Mouse (Mus musculus): ENCODE results near the gene Slc35b3. TPM values are rescaled to one million over a fixed set of nuclear protein-coding genes. Genes with fewer than 3 reads are reported as not detected.

The Slc35b3 gene
- total and polyA plus RNA-seq, 3 experiments, result 12.8 to 34.2 (median 26.6) TPM

- ATAC-seq (ENCODE audit: extremely low read depth, insufficient number of reproducible peaks, low FRiP score, poor library complexity, severe bottlenecking) (no peak), DNase-seq (ENCODE audit: low spot score) (no peak)
- Histone ChIP-seq H3K4me1 (ENCODE audit: insufficient read depth, low read depth, low read length) (peaks cover 17% of the 10 kb centered on the region), H3K4me3 (ENCODE audit: low read depth, low read length) (no peak overlapping the region), H3K9me3 (replicated peaks) (no peaks in the 10 kb centered on the region), H3K27me3 (ENCODE audit: insufficient read depth, low read length) (no peaks in the 10 kb centered on the region), H3K36me3 (replicated peaks) (peaks cover 78% of the 10 kb centered on the region)
- TF ChIP-seq POLR2AphosphoS5 (IDR thresholded peaks at IDR 0.05; ENCODE audit: insufficient replicate concordance, low read depth, low read length), result no peak
- TF ChIP-seq GATA1 (IDR thresholded peaks at IDR 0.05; ENCODE audit: borderline replicate concordance, low read length), result no peak
- no peak for TF ChIP-seq TAL1 (conservative IDR thresholded peaks at IDR 0.05; ENCODE audit: low read depth, low read length)
- TF ChIP-seq GATA2 (IDR thresholded peaks at IDR 0.05; ENCODE audit: borderline replicate concordance, low read depth, low read length), result no peak
- TF ChIP-seq CTCF (IDR thresholded peaks at IDR 0.05; ENCODE audit: low read depth, low read length), result no peak
Observed at GRCm38 (mm10) chr13:38946296-38947012, 14.2 kb downstream of the Slc35b3 start.

- Histone ChIP-seq H3K9me3 (replicated peaks) (no peaks in the 10 kb centered on the region), H3K4me3 (ENCODE audit: low read depth, low read length) (no peak overlapping the region), H3K36me3 (replicated peaks) (peaks cover 81% of the 10 kb centered on the region), H3K4me1 (ENCODE audit: insufficient read depth, low read depth, low read length) (peaks cover 17% of the 10 kb centered on the region), H3K27me3 (ENCODE audit: insufficient read depth, low read length) (no peaks in the 10 kb centered on the region)
- DNase-seq (ENCODE audit: low spot score) (no peak), ATAC-seq (ENCODE audit: extremely low read depth, insufficient number of reproducible peaks, low FRiP score, poor library complexity, severe bottlenecking) (no peak)
- no peak for TF ChIP-seq CTCF (IDR thresholded peaks at IDR 0.05; ENCODE audit: low read depth, low read length)
- no peak for TF ChIP-seq POLR2AphosphoS5 (IDR thresholded peaks at IDR 0.05; ENCODE audit: insufficient replicate concordance, low read depth, low read length)
- TF ChIP-seq GATA2 (IDR thresholded peaks at IDR 0.05; ENCODE audit: borderline replicate concordance, low read depth, low read length), result no peak
- TF ChIP-seq GATA1 (IDR thresholded peaks at IDR 0.05; ENCODE audit: borderline replicate concordance, low read length), result no peak
- no peak for TF ChIP-seq TAL1 (conservative IDR thresholded peaks at IDR 0.05; ENCODE audit: low read depth, low read length)
Observed at GRCm38 (mm10) chr13:38945767-38946166, 14.9 kb downstream of the Slc35b3 start.

- H3K9me3 ChIP-seq (replicated peaks), result no peaks in the 10 kb centered on the region
- no peak for DNase-seq (ENCODE audit: low spot score)
- peaks cover 81% of the 10 kb centered on the region for H3K36me3 ChIP-seq (replicated peaks)
- H3K4me1 ChIP-seq (ENCODE audit: insufficient read depth, low read depth, low read length), result peaks cover 17% of the 10 kb centered on the region
- no peaks in the 10 kb centered on the region for H3K27me3 ChIP-seq (ENCODE audit: insufficient read depth, low read length)
- no peak for ATAC-seq (ENCODE audit: extremely low read depth, insufficient number of reproducible peaks, low FRiP score, poor library complexity, severe bottlenecking)
- TF ChIP-seq CTCF (IDR thresholded peaks at IDR 0.05; ENCODE audit: low read depth, low read length) (no peak), POLR2AphosphoS5 (IDR thresholded peaks at IDR 0.05; ENCODE audit: insufficient replicate concordance, low read depth, low read length) (no peak), GATA2 (IDR thresholded peaks at IDR 0.05; ENCODE audit: borderline replicate concordance, low read depth, low read length) (no peak), TAL1 (conservative IDR thresholded peaks at IDR 0.05; ENCODE audit: low read depth, low read length) (no peak), GATA1 (IDR thresholded peaks at IDR 0.05; ENCODE audit: borderline replicate concordance, low read length) (no peak)
- H3K4me3 ChIP-seq (ENCODE audit: low read depth, low read length), result no peak overlapping the region
Observed at GRCm38 (mm10) chr13:38944951-38945350, 15.7 kb downstream of the Slc35b3 start.

GRCm38 (mm10) chr13:38941786-38942185, 18.9 kb downstream of the Slc35b3 start:
- peaks cover 87% of the 10 kb centered on the region for H3K36me3 ChIP-seq (replicated peaks)

GRCm38 (mm10) chr13:38941280-38941679, 19.4 kb downstream of the Slc35b3 start:
- H3K4me1 ChIP-seq (ENCODE audit: insufficient read depth, low read depth, low read length), result peaks cover 4% of the 10 kb centered on the region
- no peaks in the 10 kb centered on the region for H3K27me3 ChIP-seq (ENCODE audit: insufficient read depth, low read length)
- H3K9me3 ChIP-seq (replicated peaks), result no peaks in the 10 kb centered on the region
- TF ChIP-seq POLR2AphosphoS5 (IDR thresholded peaks at IDR 0.05; ENCODE audit: insufficient replicate concordance, low read depth, low read length), result no peak
- H3K36me3 ChIP-seq (replicated peaks), result peaks cover 87% of the 10 kb centered on the region
- no peak overlapping the region for H3K4me3 ChIP-seq (ENCODE audit: low read depth, low read length)
- ATAC-seq (ENCODE audit: extremely low read depth, insufficient number of reproducible peaks, low FRiP score, poor library complexity, severe bottlenecking) (no peak), DNase-seq (ENCODE audit: low spot score) (no peak)

More at GRCm38 (mm10) chr13:38941786-38942185, 18.9 kb downstream of the Slc35b3 start:
- Histone ChIP-seq H3K4me1 (ENCODE audit: insufficient read depth, low read depth, low read length) (peaks cover 8% of the 10 kb centered on the region), H3K27me3 (ENCODE audit: insufficient read depth, low read length) (no peaks in the 10 kb centered on the region), H3K9me3 (replicated peaks) (no peaks in the 10 kb centered on the region), H3K4me3 (ENCODE audit: low read depth, low read length) (no peak overlapping the region)
- TF ChIP-seq CTCF (IDR thresholded peaks at IDR 0.05; ENCODE audit: low read depth, low read length), result no peak
- TF ChIP-seq GATA2 (IDR thresholded peaks at IDR 0.05; ENCODE audit: borderline replicate concordance, low read depth, low read length), result no peak
- TF ChIP-seq TAL1 (conservative IDR thresholded peaks at IDR 0.05; ENCODE audit: low read depth, low read length), result no peak
- TF ChIP-seq GATA1 (IDR thresholded peaks at IDR 0.05; ENCODE audit: borderline replicate concordance, low read length), result no peak
- TF ChIP-seq POLR2AphosphoS5 (IDR thresholded peaks at IDR 0.05; ENCODE audit: insufficient replicate concordance, low read depth, low read length), result no peak
- DNase-seq (ENCODE audit: low spot score), result no peak
- no peak for ATAC-seq (ENCODE audit: extremely low read depth, insufficient number of reproducible peaks, low FRiP score, poor library complexity, severe bottlenecking)

GRCm38 (mm10) chr13:38938433-38938832, 22.2 kb downstream of the Slc35b3 start:
- no peak overlapping the region for H3K4me3 ChIP-seq (ENCODE audit: low read depth, low read length)

More at GRCm38 (mm10) chr13:38938433-38938832, 22.2 kb downstream of the Slc35b3 start:
- ATAC-seq (ENCODE audit: extremely low read depth, insufficient number of reproducible peaks, low FRiP score, poor library complexity, severe bottlenecking) (no peak), DNase-seq (ENCODE audit: low spot score) (no peak)
- no peak for TF ChIP-seq GATA1 (IDR thresholded peaks at IDR 0.05; ENCODE audit: borderline replicate concordance, low read length)
- no peak for TF ChIP-seq POLR2AphosphoS5 (IDR thresholded peaks at IDR 0.05; ENCODE audit: insufficient replicate concordance, low read depth, low read length)
- TF ChIP-seq CTCF (IDR thresholded peaks at IDR 0.05; ENCODE audit: low read depth, low read length), result no peak
- TF ChIP-seq GATA2 (IDR thresholded peaks at IDR 0.05; ENCODE audit: borderline replicate concordance, low read depth, low read length), result no peak
- no peak for TF ChIP-seq TAL1 (conservative IDR thresholded peaks at IDR 0.05; ENCODE audit: low read depth, low read length)
- H3K36me3 ChIP-seq (replicated peaks), result peaks cover 88% of the 10 kb centered on the region
- no peaks in the 10 kb centered on the region for H3K9me3 ChIP-seq (replicated peaks)
- H3K4me1 ChIP-seq (ENCODE audit: insufficient read depth, low read depth, low read length), result no peaks in the 10 kb centered on the region
- H3K27me3 ChIP-seq (ENCODE audit: insufficient read depth, low read length), result no peaks in the 10 kb centered on the region
